In genomic region chr2:30720291-30720690, GRCm38 (mm10) we compare ENCODE assay signal across 8 mouse cellular contexts.
A peak's percentile ranks its signal among the peaks of the same experiment; 100 is the strongest.
DNase-seq lines count a peak whose midpoint lies in the region; ATAC-seq and TF ChIP-seq lines count a peak whose summit lies in the region.

No protein-coding gene starts in this region.

- no peak for ATAC-seq in forebrain, postnatal 0 days
- ATAC-seq in liver, embryonic 13.5 days (ENCODE audit: low read depth): no peak

- no peaks in the 10 kb centered on the region for H3K36me3 ChIP-seq in C2C12 (ENCODE audit: control insufficient read depth, insufficient read depth)
- no peaks in the 10 kb centered on the region for H3K36me3 ChIP-seq in forebrain, postnatal 0 days (ENCODE audit: insufficient read depth)
- no peaks in the 10 kb centered on the region for H3K36me3 ChIP-seq in liver, embryonic 13.5 days

- peaks cover 8% of the 10 kb centered on the region for H3K79me3 ChIP-seq in C2C12 (ENCODE audit: low read depth)

- peak overlapping the region; percentile 21 for H3K4me2 ChIP-seq in forebrain, postnatal 0 days (ENCODE audit: low read depth)
- H3K4me2 ChIP-seq in liver, embryonic 13.5 days: 0 out of 2 replicates have a peak overlapping the region, but pooled peaks have one; percentile 43

- H3K4me3 ChIP-seq in C2C12 (ENCODE audit: insufficient read depth, poor library complexity, severe bottlenecking): peak overlapping the region; percentile 36
- no peak overlapping the region for H3K4me3 ChIP-seq in forebrain, postnatal 0 days (ENCODE audit: low read depth, low read length)
- no peak overlapping the region for H3K4me3 ChIP-seq in liver, embryonic 13.5 days (replicated peaks)

- no peaks in the 10 kb centered on the region for H3K27me3 ChIP-seq in C2C12 (ENCODE audit: control insufficient read depth, insufficient read depth, insufficient read length)
- H3K27me3 ChIP-seq in forebrain, postnatal 0 days (ENCODE audit: insufficient read depth, low read length): no peaks in the 10 kb centered on the region
- H3K27me3 ChIP-seq in liver, embryonic 13.5 days: peaks cover 48% of the 10 kb centered on the region

- peak overlapping the region; percentile 62 for H3ac ChIP-seq in C2C12 (ENCODE audit: control insufficient read depth, insufficient read length, low read depth)

- peaks cover 18% of the 10 kb centered on the region for H3K79me2 ChIP-seq in C2C12 (ENCODE audit: control insufficient read depth, insufficient read depth)

- 16% methylated on average over 5 of the region's 5 CpGs for WGBS in forebrain, postnatal 0 days
- WGBS in liver, embryonic 13.5 days (ENCODE audit: insufficient replicate concordance): 71% methylated on average over 5 of the region's 5 CpGs

- peak overlapping the region; percentile 59 for H3K9ac ChIP-seq in forebrain, postnatal 0 days
- H3K9ac ChIP-seq in liver, embryonic 13.5 days: 0 out of 2 replicates have a peak overlapping the region, but pooled peaks have one; percentile 3

- H3K9me3 ChIP-seq in forebrain, postnatal 0 days (ENCODE audit: low read length): no peaks in the 10 kb centered on the region
- no peaks in the 10 kb centered on the region for H3K9me3 ChIP-seq in liver, embryonic 13.5 days (replicated peaks)

- peaks cover 60% of the 10 kb centered on the region for H3K4me1 ChIP-seq in forebrain, postnatal 0 days (ENCODE audit: insufficient read depth)
- peaks cover 74% of the 10 kb centered on the region for H3K4me1 ChIP-seq in liver, embryonic 13.5 days (replicated peaks)

- TF ChIP-seq CTCF in C2C12 (IDR thresholded peaks at IDR 0.05; ENCODE audit: control insufficient read depth, insufficient read depth, insufficient read length): no peak
- TF ChIP-seq CTCF in forebrain, postnatal 0 days (IDR thresholded peaks at IDR 0.05; ENCODE audit: low read depth): no peak

- peak; percentile 31 to 42 for DNase-seq in cerebellum, postnatal 14 days
- no peak for DNase-seq in cerebellum, adult 9-10 months
- DNase-seq in forebrain, postnatal 0 days: no peak
- no peak for DNase-seq in liver, embryonic 13.5 days
- DNase-seq in urinary bladder, postnatal 36 days (ENCODE audit: low spot score in 2 of 2): no peak
- no peak for DNase-seq in adrenal gland, postnatal 36 days
- no peak for DNase-seq in T-cell, adult 2 months (ENCODE audit: low spot score)

- H3K27ac ChIP-seq in forebrain, postnatal 0 days (ENCODE audit: low read depth, low read length): peak overlapping the region; percentile 99
- peak overlapping the region; percentile 86; the same call in 1 of the 2 replicates for H3K27ac ChIP-seq in liver, embryonic 13.5 days

TF ChIP-seq in C2C12, 6 proteins besides CTCF, POLR2A, EP300 and RAD21:
- no peak for TF ChIP-seq MYOG (IDR thresholded peaks at IDR 0.05; ENCODE audit: control insufficient read depth, extremely low read depth, insufficient read length)
- TF ChIP-seq USF1 (IDR thresholded peaks at IDR 0.05; ENCODE audit: low read depth): no peak
- no peak for TF ChIP-seq FOSL1 (IDR thresholded peaks at IDR 0.05; ENCODE audit: insufficient read depth, low read length, poor library complexity, severe bottlenecking)
- TF ChIP-seq CEBPB (IDR thresholded peaks at IDR 0.05; ENCODE audit: low read depth): no peak
- no peak for TF ChIP-seq MAX (IDR thresholded peaks at IDR 0.05)
- TF ChIP-seq MYOD1 (IDR thresholded peaks at IDR 0.05; ENCODE audit: control insufficient read depth, insufficient read length, low read depth): no peak

Comparison
In these comparisons a context has a peak if more than half of its experiments do, and no peak if none do; other contexts are left out.
1. DNase-seq: peak in cerebellum, postnatal 14 days (2 of 2); none in cerebellum, adult 9-10 months (single experiment), forebrain, postnatal 0 days (single experiment), liver, embryonic 13.5 days (single experiment), urinary bladder, postnatal 36 days (0 of 2), adrenal gland, postnatal 36 days (0 of 2) and T-cell, adult 2 months (single experiment).